Comparison of ENCODE assay signal across 9 mouse cellular contexts in the genomic region with DNA sequence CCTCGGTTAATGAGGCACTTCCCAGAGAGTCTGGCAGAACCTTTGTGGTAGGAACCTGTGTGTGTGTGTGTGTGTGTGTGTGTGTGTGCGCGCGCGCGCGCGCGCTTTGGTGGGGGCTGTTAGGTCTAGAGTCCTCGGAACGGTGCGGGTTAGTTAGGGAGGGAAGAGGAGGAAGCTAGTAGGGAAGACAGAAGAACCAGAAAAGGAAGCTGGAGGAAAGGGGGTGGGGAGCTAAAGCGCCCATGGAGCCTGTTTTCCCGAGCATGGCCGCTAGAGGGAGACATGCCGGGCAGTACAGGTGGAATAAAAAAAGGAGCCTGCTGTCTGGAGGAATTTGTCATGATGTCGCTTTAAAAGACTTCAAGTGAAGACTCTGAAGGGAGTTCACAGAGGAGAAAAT. TPM values are rescaled to one million over a fixed set of nuclear protein-coding genes. Genes with fewer than 3 reads are reported as not detected.
DNase-seq lines count a peak whose midpoint lies in the region; ATAC-seq and TF ChIP-seq lines count a peak whose summit lies in the region.
"Had no signal": no experiment of that assay in that cellular context is flagged by ENCODE, and none has a peak within 500 bp of the region (broad histone marks: within the 10 kb centered on the region; RNA-seq: fewer than 3 reads in every experiment).

No protein-coding gene starts in this region.

- H3K4me2 ChIP-seq in intestine, embryonic 15.5 days (replicated peaks) = peak overlapping the region; percentile 34; the same call in 1 of the 2 replicates
- H3K4me2 ChIP-seq in midbrain, embryonic 12.5 days (replicated peaks) = peak overlapping the region; percentile 76
- H3K4me2 ChIP-seq in stomach, embryonic 16.5 days (ENCODE audit: low read depth, low read length) = peak overlapping the region; percentile 32; the same call in 1 of the 2 replicates

- H3K27ac ChIP-seq in gastrocnemius, adult 2 months = no peak overlapping the region
- no peak overlapping the region for H3K27ac ChIP-seq in intestine, embryonic 15.5 days
- H3K27ac ChIP-seq in midbrain, embryonic 12.5 days (replicated peaks) = no peak overlapping the region
- H3K27ac ChIP-seq in stomach, embryonic 16.5 days (ENCODE audit: low read length) = no peak overlapping the region

- WGBS in intestine, embryonic 15.5 days = under 1% methylated on average over 17 of the region's 17 CpGs
- WGBS in midbrain, embryonic 12.5 days = 0% methylated on average over 17 of the region's 17 CpGs
- under 1% methylated on average over 17 of the region's 17 CpGs for WGBS in stomach, embryonic 16.5 days

- no peaks in the 10 kb centered on the region for H3K36me3 ChIP-seq in intestine, embryonic 15.5 days
- H3K36me3 ChIP-seq in midbrain, embryonic 12.5 days = no peaks in the 10 kb centered on the region
- H3K36me3 ChIP-seq in stomach, embryonic 16.5 days (ENCODE audit: control insufficient read depth, insufficient read depth, low read length) = no peaks in the 10 kb centered on the region

- peak; percentile 27 for DNase-seq in gastrocnemius, adult 2 months
- DNase-seq in gastrocnemius, adult 8-10 months (ENCODE audit: low spot score in 2 of 2) = no peak
- peak; percentile 92 to 93 for DNase-seq in cerebellum, postnatal 10 days
- peak; percentile 69 to 85 for DNase-seq in frontal cortex, postnatal 14 days (ENCODE audit: low spot score in 2 of 2)
- DNase-seq in left cerebral cortex, postnatal 14 days (ENCODE audit: low spot score in 2 of 2) = peak; percentile 89 to 93

- H3K9ac ChIP-seq in intestine, embryonic 15.5 days = no peak overlapping the region
- H3K9ac ChIP-seq in midbrain, embryonic 12.5 days (replicated peaks) = no peak overlapping the region
- H3K9ac ChIP-seq in stomach, embryonic 16.5 days (ENCODE audit: low read length) = no peak overlapping the region

- TF ChIP-seq CTCF in gastrocnemius, adult 2 months (IDR thresholded peaks at IDR 0.05) = peak; percentile 66

- no peaks in the 10 kb centered on the region for H3K9me3 ChIP-seq in intestine, embryonic 15.5 days
- no peaks in the 10 kb centered on the region for H3K9me3 ChIP-seq in midbrain, embryonic 12.5 days
- no peaks in the 10 kb centered on the region; the same call in 1 of the 2 replicates for H3K9me3 ChIP-seq in stomach, embryonic 16.5 days (replicated peaks; ENCODE audit: control insufficient read depth, low read length)

- no peak overlapping the region for H3K4me3 ChIP-seq in gastrocnemius, adult 2 months
- no peak overlapping the region for H3K4me3 ChIP-seq in intestine, embryonic 15.5 days (replicated peaks)
- peak overlapping the region; percentile 25; the same call in 1 of the 2 replicates for H3K4me3 ChIP-seq in midbrain, embryonic 12.5 days
- no peak overlapping the region for H3K4me3 ChIP-seq in stomach, embryonic 16.5 days (replicated peaks; ENCODE audit: low read length)

- H3K4me1 ChIP-seq in intestine, embryonic 15.5 days (replicated peaks) = peaks cover 14% of the 10 kb centered on the region
- peaks cover 13% of the 10 kb centered on the region; the same call in 1 of the 2 replicates for H3K4me1 ChIP-seq in midbrain, embryonic 12.5 days
- H3K4me1 ChIP-seq in stomach, embryonic 16.5 days (ENCODE audit: control insufficient read depth, insufficient read depth, low read length) = peaks cover 7% of the 10 kb centered on the region; the same call in 1 of the 2 replicates

- intact Hi-C loops in gastrocnemius, adult 2 months (cut with DNase I) = no loop called here
- intact Hi-C loops in left cerebral cortex, postnatal 14 days (cut with DNase I) = loop anchor here (5.0 kb wide), 2 partner anchors 441 to 1616 kb away; no protein-coding TSS in a partner anchor

- ATAC-seq in intestine, embryonic 15.5 days = peak; percentile 20
- peak; percentile 13; the same call in 1 of the 2 replicates for ATAC-seq in midbrain, embryonic 12.5 days (ENCODE audit: low FRiP score, low read depth)
- ATAC-seq in stomach, embryonic 16.5 days (ENCODE audit: insufficient read depth, low FRiP score) = no peak

- H3K27me3 ChIP-seq in intestine, embryonic 15.5 days (replicated peaks) = peaks cover 51% of the 10 kb centered on the region
- peaks cover 68% of the 10 kb centered on the region for H3K27me3 ChIP-seq in midbrain, embryonic 12.5 days
- H3K27me3 ChIP-seq in stomach, embryonic 16.5 days (ENCODE audit: control insufficient read depth, insufficient read depth, low read length) = peaks cover 56% of the 10 kb centered on the region
- H3K27me3 ChIP-seq: CH12.LX had no signal

RNA-seq across cellular contexts. Expression of a gene that starts 1.2 kb away (rescaled TPM):
- total RNA-seq in gastrocnemius, adult 2 months (2021) = under 1 TPM; 0.18 to 0.39 TPM
- total RNA-seq in gastrocnemius, adult 8-10 months (2022) = under 1 TPM; 0.04 to 0.54 (median 0.33) TPM
- 0.83 and 1.3 TPM in 2 replicates for polyA plus RNA-seq in intestine, embryonic 15.5 days (2015; fragmentation: Nextera tagmentation; extraction: Ambion mirVana)
- 10 to 100 TPM; 32.2 to 32.8 TPM for total RNA-seq in left cerebral cortex, postnatal 14 days (2021)
- 2.1 and 2.6 TPM in 2 replicates for polyA plus RNA-seq in midbrain, embryonic 12.5 days (2016; fragmentation: Nextera tagmentation; extraction: Ambion mirVana)
- polyA plus RNA-seq in stomach, embryonic 16.5 days (2015; fragmentation: Nextera tagmentation; extraction: Ambion mirVana) = 1.8 and 2.0 TPM in 2 replicates
- total RNA-seq: CH12.LX had no signal

Comparison
In these comparisons a context has a peak if more than half of its experiments do, and no peak if none do; other contexts are left out.
1. DNase-seq: peak in gastrocnemius, adult 2 months (single experiment), cerebellum, postnatal 10 days (2 of 2), frontal cortex, postnatal 14 days (2 of 2) and left cerebral cortex, postnatal 14 days (2 of 2); none in gastrocnemius, adult 8-10 months (0 of 2).
2. RNA of a gene that starts 1.2 kb away (total RNA-seq): 32.2 to 32.8 TPM in left cerebral cortex, postnatal 14 days; 0.04 to 0.54 TPM in gastrocnemius, adult 8-10 months and 0.18 to 0.39 TPM in gastrocnemius, adult 2 months; every median in the first group is over 10 times any median in the second.
3. Peak in every context shown above with its lines, with median percentiles within 50 percentile points of each other: H3K4me2 ChIP-seq.